Mouse (Mus musculus): ENCODE measurements around the gene Doxl2. TPM values are rescaled to one million over a fixed set of nuclear protein-coding genes. Genes with fewer than 3 reads are reported as not detected.
"Not testable (repeated sequence)": the region's sequence is repeated elsewhere in the genome, so short reads cannot be mapped to it uniquely, and the experiment has no call there.

Gene Doxl2
- total RNA-seq (2021), result not detected
- long read RNA-seq, experiment 1, result 0 reads
- long read RNA-seq, experiment 2, result 0 reads

- DNase-seq (ENCODE audit: low spot score in 2 of 2), result no peak
These were observed at the start of gene Doxl2 for GRCm38 (mm10) chr6:48974663-48975062. Gene Doxl2 (plus strand): TSS chr6:48974963.

GRCm38 (mm10) chr6:48929595-48929994, 45.2 kb upstream of the Doxl2 start, which contains the start of gene 1600015I10Rik:
Gene 1600015I10Rik (plus strand): TSS chr6:48929895.
- DNase-seq (ENCODE audit: low spot score in 2 of 2), result no peak

- DNase-seq (ENCODE audit: low spot score in 2 of 2), result no peak
These were observed 25.2 kb upstream of the Doxl2 start for GRCm38 (mm10) chr6:48949596-48949995.

GRCm38 (mm10) chr6:48950676-48951075, 24.1 kb upstream of the Doxl2 start:
- DNase-seq (ENCODE audit: low spot score in 2 of 2), result no peak

GRCm38 (mm10) chr6:48951630-48952029, 23.1 kb upstream of the Doxl2 start:
- no peak for DNase-seq (ENCODE audit: low spot score in 2 of 2)

- DNase-seq (ENCODE audit: low spot score in 2 of 2), result no peak
These were observed 21.5 kb upstream of the Doxl2 start for GRCm38 (mm10) chr6:48953220-48953619.

GRCm38 (mm10) chr6:48954211-48954610, 20.6 kb upstream of the Doxl2 start:
- no peak for DNase-seq (ENCODE audit: low spot score in 2 of 2)

GRCm38 (mm10) chr6:48954946-48955345, 19.8 kb upstream of the Doxl2 start:
- peak in 1 of 2 experiments; percentile 43 for DNase-seq (ENCODE audit: low spot score in 2 of 2)

GRCm38 (mm10) chr6:48956785-48957184, 18.0 kb upstream of the Doxl2 start:
- no peak for DNase-seq (ENCODE audit: low spot score in 2 of 2)

- no peak for DNase-seq (ENCODE audit: low spot score in 2 of 2)
These were observed 16.7 kb upstream of the Doxl2 start for GRCm38 (mm10) chr6:48958053-48958452.

GRCm38 (mm10) chr6:48959151-48959550, 15.6 kb upstream of the Doxl2 start:
- not testable (repeated sequence) for DNase-seq (ENCODE audit: low spot score in 2 of 2)

- DNase-seq (ENCODE audit: low spot score in 2 of 2), result not testable (repeated sequence)
These were observed 8.1 kb upstream of the Doxl2 start for GRCm38 (mm10) chr6:48966696-48967095.

- no peak for DNase-seq (ENCODE audit: low spot score in 2 of 2)
These were observed 6.9 kb upstream of the Doxl2 start for GRCm38 (mm10) chr6:48967868-48968267.

GRCm38 (mm10) chr6:48979616-48980015, 4.9 kb downstream of the Doxl2 start:
- no peak for DNase-seq (ENCODE audit: low spot score in 2 of 2)

GRCm38 (mm10) chr6:48982305-48982704, 7.5 kb downstream of the Doxl2 start:
- no peak for DNase-seq (ENCODE audit: low spot score in 2 of 2)

GRCm38 (mm10) chr6:48986444-48986990, 11.8 kb downstream of the Doxl2 start, which contains the start of gene Svs1:
Gene Svs1 (plus strand): TSS chr6:48986861.
- DNase-seq (ENCODE audit: low spot score in 2 of 2), result no peak

GRCm38 (mm10) chr6:48989971-48990370, 15.2 kb downstream of the Doxl2 start:
- DNase-seq (ENCODE audit: low spot score in 2 of 2), result no peak

GRCm38 (mm10) chr6:48991991-48992390, 17.2 kb downstream of the Doxl2 start:
- DNase-seq (ENCODE audit: low spot score in 2 of 2), result no peak

GRCm38 (mm10) chr6:48998186-48998585, 23.4 kb downstream of the Doxl2 start:
- DNase-seq (ENCODE audit: low spot score in 2 of 2), result no peak

- DNase-seq (ENCODE audit: low spot score in 2 of 2), result no peak
These were observed 24.0 kb downstream of the Doxl2 start for GRCm38 (mm10) chr6:48998796-48999195.

- no peak for DNase-seq (ENCODE audit: low spot score in 2 of 2)
These were observed 28.6 kb downstream of the Doxl2 start for GRCm38 (mm10) chr6:49003381-49003780.

- DNase-seq (ENCODE audit: low spot score in 2 of 2), result peak; percentile 29 to 62
These were observed 33.2 kb downstream of the Doxl2 start for GRCm38 (mm10) chr6:49007981-49008380.

- no peak for DNase-seq (ENCODE audit: low spot score in 2 of 2)
These were observed 33.8 kb downstream of the Doxl2 start for GRCm38 (mm10) chr6:49008420-49009160.
